ENCODE assay signal across 8 mouse cellular contexts in genomic region chr12:3843371-3843861, GRCm38 (mm10). TPM values are rescaled to one million over a fixed set of nuclear protein-coding genes. Genes with fewer than 3 reads are reported as not detected.
DNase-seq lines count a peak whose midpoint lies in the region; ATAC-seq and TF ChIP-seq lines count a peak whose summit lies in the region.
"Had no signal": no experiment of that assay in that cellular context is flagged by ENCODE, and none has a peak within 500 bp of the region (broad histone marks: within the 10 kb centered on the region; RNA-seq: fewer than 3 reads in every experiment).

No protein-coding gene starts in this region.

- peaks cover 8% of the 10 kb centered on the region; the same call in 1 of the 2 replicates for H3K4me1 ChIP-seq in lung, postnatal 0 days (ENCODE audit: insufficient read depth, low read depth, low read length)
- H3K4me1 ChIP-seq in lung, adult 2 months (ENCODE audit: control insufficient read depth, insufficient read depth, low read length): peaks cover 4% of the 10 kb centered on the region; the same call in 1 of the 2 replicates
- H3K4me1 ChIP-seq in heart, embryonic 12.5 days (replicated peaks): peaks cover 42% of the 10 kb centered on the region
- peaks cover 21% of the 10 kb centered on the region for H3K4me1 ChIP-seq in limb, embryonic 14.5 days (ENCODE audit: control insufficient read depth, insufficient read depth, low read length)

- DNase-seq in lung, postnatal 0 days (ENCODE audit: low spot score): peak; percentile 35
- DNase-seq in lung, adult 2 months: no peak
- peak; percentile 81 for DNase-seq in limb, embryonic 14.5 days (ENCODE audit: low spot score)
- DNase-seq in thymus, postnatal 36 days: no peak
- DNase-seq in right cerebral cortex, postnatal 10 days (ENCODE audit: low spot score in 2 of 2): no peak
- no peak for DNase-seq in thymus, postnatal 10 days (ENCODE audit: low spot score in 2 of 2)
- DNase-seq: right cerebral cortex, postnatal 4 days had no signal

- no peak overlapping the region for H3K4me2 ChIP-seq in lung, postnatal 0 days (replicated peaks; ENCODE audit: low read depth, low read length)
- H3K4me2 ChIP-seq in heart, embryonic 12.5 days: peak overlapping the region; percentile 32
- H3K4me2 ChIP-seq in limb, embryonic 14.5 days (replicated peaks; ENCODE audit: low read depth, low read length, severe bottlenecking): 0 out of 2 replicates have a peak overlapping the region, but pooled peaks have one; percentile 11

- peak; percentile 18 for TF ChIP-seq CTCF in lung, postnatal 0 days (IDR thresholded peaks at IDR 0.05)
- no peak for TF ChIP-seq CTCF in lung, adult 2 months (IDR thresholded peaks at IDR 0.05; ENCODE audit: insufficient read depth, low read length)

- H3K4me3 ChIP-seq in lung, postnatal 0 days (ENCODE audit: low read depth, low read length): no peak overlapping the region
- no peak overlapping the region for H3K4me3 ChIP-seq in lung, adult 2 months (replicated peaks; ENCODE audit: extremely low read depth, low read depth, low read length)
- no peak overlapping the region for H3K4me3 ChIP-seq in heart, embryonic 12.5 days
- no peak overlapping the region for H3K4me3 ChIP-seq in limb, embryonic 14.5 days (replicated peaks; ENCODE audit: low read length)

- no peaks in the 10 kb centered on the region for H3K9me3 ChIP-seq in lung, postnatal 0 days (ENCODE audit: low read length)
- no peaks in the 10 kb centered on the region for H3K9me3 ChIP-seq in heart, embryonic 12.5 days (replicated peaks)
- H3K9me3 ChIP-seq in limb, embryonic 14.5 days (ENCODE audit: control insufficient read depth, low read length): no peaks in the 10 kb centered on the region

- no peaks in the 10 kb centered on the region for H3K27me3 ChIP-seq in lung, postnatal 0 days (replicated peaks; ENCODE audit: insufficient read depth, low read length)
- no peaks in the 10 kb centered on the region for H3K27me3 ChIP-seq in heart, embryonic 12.5 days (replicated peaks)
- no peaks in the 10 kb centered on the region for H3K27me3 ChIP-seq in limb, embryonic 14.5 days (ENCODE audit: control insufficient read depth, insufficient read depth, low read length)

- H3K9ac ChIP-seq in lung, postnatal 0 days (replicated peaks; ENCODE audit: low read depth): no peak overlapping the region
- H3K9ac ChIP-seq in heart, embryonic 12.5 days: peak overlapping the region; percentile 49; the same call in 1 of the 2 replicates
- no peak overlapping the region; the same call in 1 of the 2 replicates for H3K9ac ChIP-seq in limb, embryonic 14.5 days (ENCODE audit: low read depth, low read length, severe bottlenecking)

- 0 out of 2 replicates have a peak, but pooled peaks cover 16% of the 10 kb centered on the region for H3K36me3 ChIP-seq in lung, postnatal 0 days (ENCODE audit: insufficient read depth, low read length)
- peaks cover 59% of the 10 kb centered on the region for H3K36me3 ChIP-seq in heart, embryonic 12.5 days
- H3K36me3 ChIP-seq in limb, embryonic 14.5 days (ENCODE audit: control insufficient read depth, insufficient read depth, low read length): peaks cover 51% of the 10 kb centered on the region

- ATAC-seq in lung, postnatal 0 days: peak; percentile 62
- peak; percentile 57; the same call in 1 of the 2 replicates for ATAC-seq in heart, embryonic 12.5 days (ENCODE audit: insufficient number of reproducible peaks, low FRiP score)
- ATAC-seq in limb, embryonic 14.5 days (ENCODE audit: low FRiP score, low read depth): peak; percentile 84

- no peak for TF ChIP-seq EP300 in lung, postnatal 0 days (IDR thresholded peaks at IDR 0.05)

- WGBS in lung, postnatal 0 days: 15% methylated on average over 7 of the region's 7 CpGs
- WGBS in lung, adult 2 months: 22% methylated on average over 7 of the region's 7 CpGs
- 6% methylated on average over 7 of the region's 7 CpGs for WGBS in heart, embryonic 12.5 days
- 4% methylated on average over 7 of the region's 7 CpGs for WGBS in limb, embryonic 14.5 days

- no peak overlapping the region for H3K27ac ChIP-seq in lung, postnatal 0 days (ENCODE audit: low read length)
- peak overlapping the region; percentile 77 for H3K27ac ChIP-seq in heart, embryonic 12.5 days (ENCODE audit: poor library complexity, severe bottlenecking)
- H3K27ac ChIP-seq in limb, embryonic 14.5 days (replicated peaks; ENCODE audit: low read depth, low read length): peak overlapping the region; percentile 68

- no peak for TF ChIP-seq POLR2A in lung, adult 2 months (IDR thresholded peaks at IDR 0.05; ENCODE audit: borderline replicate concordance, extremely low read depth, low read depth, low read length)
- no peak for TF ChIP-seq POLR2A in limb, embryonic 14.5 days (IDR thresholded peaks at IDR 0.05; ENCODE audit: borderline replicate concordance, extremely low read depth, insufficient read depth, insufficient read length)

RNA-seq across cellular contexts. Expression of gene Dnmt3a, which starts 37.6 kb away (rescaled TPM):
- polyA plus RNA-seq in lung, postnatal 0 days (2015; fragmentation: Nextera tagmentation; extraction: Ambion mirVana): 60.3 and 74.8 TPM in 2 replicates
- polyA plus RNA-seq in lung, adult 2 months (2012; rRNA removed): 14.6 and 14.7 TPM in 2 replicates
- polyA plus RNA-seq in heart, embryonic 12.5 days (2016; fragmentation: Nextera tagmentation; extraction: Ambion mirVana): 139 and 142 TPM in 2 replicates
- 48.7 and 53.1 TPM in 2 replicates for polyA plus RNA-seq in limb, embryonic 14.5 days (2012; rRNA removed)
- polyA plus RNA-seq in limb, embryonic 14.5 days (2014; fragmentation: Nextera tagmentation; extraction: Ambion mirVana): 74.5 and 84.4 TPM in 2 replicates

Comparison
In these comparisons a context has a peak if more than half of its experiments do, and no peak if none do; other contexts are left out.
1. DNase-seq: peak in lung, postnatal 0 days (single experiment) and limb, embryonic 14.5 days (single experiment); none in lung, adult 2 months (single experiment), thymus, postnatal 36 days (0 of 2), right cerebral cortex, postnatal 10 days (0 of 2) and thymus, postnatal 10 days (0 of 2).
2. Peak in every context shown above with its lines, with median percentiles within 50 percentile points of each other: ATAC-seq.